Mouse (Mus musculus) erythroblast, embryonic 14.5 days (primary cell): ENCODE data around the gene Camk1d.

Experiments used
- GATA1 ChIP-seq: IDR thresholded peaks from 2 replicates; pipeline ENCODE4 v1.6.1; 2012; ENCODE audit warnings: low read length, inconsistent platforms, mixed read lengths
- TAL1 ChIP-seq: IDR thresholded peaks from 3 replicates; pipeline ENCODE4 v1.6.1; 2012; ENCODE audit warnings: low read length, inconsistent platforms, mixed read lengths

DNA sequence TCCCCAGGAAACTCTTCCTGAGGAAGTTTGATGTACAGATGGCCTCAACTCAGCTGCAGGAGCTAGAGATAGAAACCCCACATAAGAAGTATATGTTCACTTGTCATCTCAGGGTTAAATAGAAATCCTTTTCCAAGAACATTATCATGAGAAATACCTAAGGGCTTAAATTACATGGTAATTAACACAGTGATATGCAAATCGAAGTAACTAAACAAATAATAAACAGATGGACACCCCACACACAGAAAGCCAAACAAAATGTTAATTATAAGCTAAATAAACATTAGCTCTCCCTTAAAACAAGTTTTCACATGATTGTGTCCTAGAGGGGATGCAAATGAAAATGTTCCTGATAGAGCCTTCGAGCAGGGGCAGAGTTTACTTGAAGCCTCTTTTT lies 246.8 kb downstream of the Camk1d start:
- TF ChIP-seq GATA1 (no peak), TAL1 (no peak)
